In the genomic region with DNA sequence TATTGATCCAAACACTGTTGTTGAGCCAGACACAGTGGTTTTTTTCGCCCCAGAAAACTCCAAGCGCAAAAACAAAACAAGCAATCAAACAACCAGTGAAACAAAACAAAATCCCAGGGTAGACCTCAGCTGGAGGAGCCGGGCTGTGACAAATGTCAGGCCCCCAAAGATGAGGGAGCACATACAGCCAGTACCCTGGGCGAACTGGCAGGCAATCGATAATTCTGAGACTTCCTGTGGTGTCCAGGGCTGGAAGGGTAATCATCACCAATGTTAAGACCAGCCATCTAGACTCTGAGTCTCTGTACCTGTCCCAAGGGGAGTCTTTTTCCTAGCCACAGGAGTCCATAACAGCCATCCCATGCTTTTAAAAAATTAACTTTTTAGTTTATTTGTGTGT, we compare ENCODE assay signal across 34 mouse cellular contexts.
"Had no signal": no experiment of that assay in that cellular context is flagged by ENCODE, and none has a peak within 500 bp of the region (broad histone marks: within the 10 kb centered on the region; RNA-seq: fewer than 3 reads in every experiment).

No protein-coding gene starts in this region.

- H3K27ac ChIP-seq: heart, embryonic 13.5 days; heart, embryonic 15.5 days; hindbrain, embryonic 10.5 days; hindbrain, embryonic 12.5 days; hindbrain, embryonic 13.5 days; hindbrain, embryonic 14.5 days; hindbrain, embryonic 15.5 days; hindbrain, postnatal 0 days; intestine, embryonic 15.5 days; kidney, embryonic 15.5 days; kidney, postnatal 0 days had no signal

- H3K9ac ChIP-seq: heart, embryonic 12.5 days; heart, embryonic 13.5 days; heart, embryonic 15.5 days; hindbrain, embryonic 12.5 days; hindbrain, embryonic 13.5 days; hindbrain, embryonic 14.5 days; hindbrain, embryonic 15.5 days; intestine, embryonic 15.5 days; kidney, embryonic 15.5 days had no signal

- H3K4me1 ChIP-seq: hindbrain, embryonic 10.5 days; hindbrain, embryonic 12.5 days; hindbrain, embryonic 13.5 days; hindbrain, embryonic 15.5 days; intestine, embryonic 15.5 days; kidney, embryonic 15.5 days had no signal

- ATAC-seq: hindbrain, embryonic 16.5 days; hindbrain, postnatal 0 days; inflammation-experienced regulatory T-cells, adult 6 months; intestine, embryonic 15.5 days; intestine, embryonic 16.5 days; intestine, postnatal 0 days had no signal

- DNase-seq: heart, postnatal 14 days; heart, postnatal 36 days; heart, postnatal 4 days; kidney, adult 11 months; kidney, adult 18-20 months; kidney, adult 2 months; kidney, adult 8-10 months; kidney, adult 9 months; kidney, postnatal 10 days; kidney, postnatal 14 days; kidney, postnatal 25 days; kidney, postnatal 36 days; kidney, postnatal 4 days; layer of hippocampus, adult 9-11 months; layer of hippocampus, postnatal 36 days had no signal

- H3K4me2 ChIP-seq: heart, embryonic 11.5 days; heart, embryonic 12.5 days; heart, embryonic 13.5 days; heart, embryonic 15.5 days; hindbrain, embryonic 12.5 days; hindbrain, embryonic 13.5 days; hindbrain, embryonic 14.5 days; hindbrain, embryonic 15.5 days; intestine, embryonic 15.5 days; kidney, embryonic 15.5 days had no signal

- H3K27me3 ChIP-seq: heart, embryonic 12.5 days; heart, embryonic 13.5 days; heart, embryonic 15.5 days; hindbrain, embryonic 12.5 days; hindbrain, embryonic 13.5 days; hindbrain, embryonic 15.5 days; intestine, embryonic 15.5 days; kidney, embryonic 15.5 days had no signal

- H3K4me3 ChIP-seq: heart, embryonic 10.5 days; heart, embryonic 12.5 days; heart, embryonic 13.5 days; heart, embryonic 15.5 days; hindbrain, embryonic 10.5 days; hindbrain, embryonic 12.5 days; hindbrain, embryonic 13.5 days; hindbrain, embryonic 15.5 days; intestine, embryonic 15.5 days; kidney, embryonic 15.5 days; layer of hippocampus, adult 2 months had no signal

- H3K9me3 ChIP-seq: heart, embryonic 10.5 days; heart, embryonic 15.5 days; hindbrain, embryonic 10.5 days; hindbrain, embryonic 12.5 days; hindbrain, embryonic 13.5 days; hindbrain, embryonic 15.5 days; intestine, embryonic 15.5 days; kidney, embryonic 15.5 days had no signal

- H3K36me3 ChIP-seq: heart, embryonic 10.5 days; heart, embryonic 12.5 days; heart, embryonic 13.5 days; heart, embryonic 15.5 days; hindbrain, embryonic 10.5 days; hindbrain, embryonic 12.5 days; hindbrain, embryonic 13.5 days; hindbrain, embryonic 15.5 days; intestine, embryonic 15.5 days; kidney, embryonic 15.5 days had no signal
